Mouse (Mus musculus) brain, embryonic 14.5 days (tissue): Measurements from ENCODE around the gene Cacng3.

Source experiments
- CTCF ChIP-seq: fragments of 200-500 bp; IDR thresholded peaks from 2 replicates; pipeline ENCODE4 v1.5.1; 2012; ENCODE audit warnings: inconsistent platforms, mild to moderate bottlenecking, moderate library complexity, borderline replicate concordance; ENCODE audit not compliant: insufficient read depth, insufficient read length; ENCODE audit errors: extremely low read depth
- POLR2A ChIP-seq: fragments of 200-500 bp; IDR thresholded peaks from 2 replicates; pipeline ENCODE4 v1.6.1; 2012; ENCODE audit warnings: mild to moderate bottlenecking, inconsistent platforms, borderline replicate concordance; ENCODE audit not compliant: poor library complexity, insufficient read depth, insufficient read length, severe bottlenecking; ENCODE audit errors: extremely low read depth

DNA sequence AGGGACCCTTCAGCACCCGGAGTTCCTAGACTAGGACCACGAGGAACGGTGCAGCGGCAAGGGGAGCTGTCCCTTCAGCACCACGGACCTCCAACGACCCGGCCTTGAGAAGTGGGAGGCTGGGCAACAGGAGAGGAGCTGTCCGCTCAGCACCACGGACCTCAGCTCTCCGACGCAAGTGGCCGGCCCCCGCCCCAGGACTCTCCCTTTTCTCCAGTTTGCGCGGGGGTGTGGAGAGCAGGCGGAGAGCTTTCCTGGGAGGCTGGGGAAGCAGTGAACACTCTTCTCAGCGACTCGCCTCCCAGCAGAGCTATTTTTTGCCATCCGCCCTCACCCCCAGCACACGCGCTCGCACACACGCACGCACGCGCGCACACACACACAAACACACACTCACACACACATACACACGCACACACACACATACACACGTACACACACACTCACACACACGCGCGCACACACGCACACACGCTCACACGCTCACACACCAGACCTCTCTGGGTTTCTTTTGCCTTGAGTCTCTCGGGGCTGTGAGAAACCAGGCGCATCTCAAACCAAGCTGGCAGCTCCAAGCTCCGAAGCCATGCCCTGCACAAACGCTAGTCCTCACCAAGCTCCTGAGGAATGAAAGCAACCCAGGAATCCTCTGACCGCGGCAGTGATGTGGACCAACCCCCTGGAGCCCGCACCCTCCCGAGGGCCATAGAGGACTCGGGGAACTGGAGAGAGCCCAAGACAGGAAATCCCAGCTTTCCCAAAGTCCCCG lies 765 bp downstream of the Cacng3 start:
- TF ChIP-seq POLR2A: no peak
- TF ChIP-seq CTCF: no peak
